Mouse (Mus musculus): Measurements from ENCODE around the gene 6330409D20Rik. TPM values are rescaled to one million over a fixed set of nuclear protein-coding genes. Genes with fewer than 3 reads are reported as not detected.

6330409D20Rik gene
- polyA plus RNA-seq, 1 experiment from 2014 or later: 3.2 TPM

- 52% methylated on average over 4 of the region's 4 CpGs for WGBS
- no peak for ATAC-seq (ENCODE audit: low read depth)
- no peaks in the 10 kb centered on the region for H3K9me3 ChIP-seq
- H3K27ac ChIP-seq (replicated peaks): no peak overlapping the region
- peaks cover 28% of the 10 kb centered on the region for H3K4me1 ChIP-seq (replicated peaks)
- H3K9ac ChIP-seq: 0 out of 2 replicates have a peak overlapping the region, but pooled peaks have one; percentile 41
- no peak overlapping the region for H3K4me2 ChIP-seq
- H3K36me3 ChIP-seq: no peaks in the 10 kb centered on the region
- H3K4me3 ChIP-seq: no peak overlapping the region
- H3K27me3 ChIP-seq: no peaks in the 10 kb centered on the region
These were observed 6.3 kb downstream of the 6330409D20Rik start for GRCm38 (mm10) chr2:32734480-32734879.

DNA sequence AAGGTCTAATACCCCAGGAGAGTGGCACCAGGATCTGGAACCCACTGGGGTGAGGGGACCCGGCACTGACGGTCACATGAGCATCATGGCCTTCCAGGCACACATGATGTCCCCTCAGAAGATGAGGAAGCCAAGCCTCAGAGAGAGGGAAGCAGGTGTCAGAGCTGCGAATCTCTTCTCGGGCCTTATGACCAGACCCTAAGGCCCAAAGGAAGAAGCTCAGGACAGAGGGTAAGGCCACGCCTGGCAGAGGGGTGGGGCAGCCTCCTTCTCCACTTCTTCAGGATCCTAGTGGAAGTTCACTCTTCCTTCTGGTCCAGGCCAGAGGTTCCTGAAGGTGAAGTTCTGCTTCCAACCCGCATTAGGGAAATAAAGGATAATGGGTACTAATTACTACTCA is 8.1 kb downstream of the 6330409D20Rik start:
- H3K9ac ChIP-seq: no peak overlapping the region
- no peak overlapping the region for H3K4me3 ChIP-seq
- no peak for ATAC-seq (ENCODE audit: low read depth)
- H3K4me2 ChIP-seq: no peak overlapping the region
- H3K4me1 ChIP-seq (replicated peaks): peaks cover 27% of the 10 kb centered on the region
- no peaks in the 10 kb centered on the region for H3K27me3 ChIP-seq
- WGBS: 78% methylated on average over 6 of the region's 6 CpGs
- no peaks in the 10 kb centered on the region for H3K36me3 ChIP-seq
- no peak overlapping the region for H3K27ac ChIP-seq (replicated peaks)
- H3K9me3 ChIP-seq: no peaks in the 10 kb centered on the region

DNA sequence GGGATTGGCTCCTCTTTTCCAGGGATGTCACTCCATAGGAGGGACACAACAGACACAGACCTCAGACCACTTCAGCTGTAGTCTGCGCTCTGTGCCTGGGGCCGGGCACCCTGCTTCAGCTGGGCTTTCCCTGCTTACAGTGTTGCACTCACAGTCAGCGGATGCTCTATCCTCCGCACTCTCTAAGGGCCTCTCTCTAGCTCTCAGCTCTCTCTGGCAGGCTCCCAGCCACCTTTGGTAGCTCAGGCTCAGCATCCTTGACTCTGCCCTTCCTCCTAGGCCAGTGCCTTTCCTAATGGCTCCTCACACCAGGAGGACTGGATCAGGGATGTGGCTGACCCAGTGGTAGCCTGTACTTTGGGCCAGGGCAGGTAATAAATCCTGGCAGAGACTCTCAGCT is 8.9 kb downstream of the 6330409D20Rik start:
- no peak overlapping the region for H3K9ac ChIP-seq
- no peak overlapping the region for H3K4me2 ChIP-seq
- H3K4me3 ChIP-seq: no peak overlapping the region
- H3K4me1 ChIP-seq (replicated peaks): peaks cover 25% of the 10 kb centered on the region
- ATAC-seq (ENCODE audit: low read depth): no peak
- no peaks in the 10 kb centered on the region for H3K36me3 ChIP-seq
- no peaks in the 10 kb centered on the region for H3K9me3 ChIP-seq
- WGBS: 73% methylated on average over 4 of the region's 4 CpGs
- H3K27me3 ChIP-seq: no peaks in the 10 kb centered on the region
- peak overlapping the region; percentile 49; the same call in 1 of the 2 replicates for H3K27ac ChIP-seq (replicated peaks)

- Histone ChIP-seq H3K4me1 (replicated peaks) (peaks cover 25% of the 10 kb centered on the region), H3K4me2 (peak overlapping the region; percentile 54; the same call in 1 of the 2 replicates), H3K36me3 (no peaks in the 10 kb centered on the region), H3K27ac (replicated peaks) (0 out of 2 replicates have a peak overlapping the region, but pooled peaks have one; percentile 28), H3K27me3 (no peaks in the 10 kb centered on the region), H3K9me3 (no peaks in the 10 kb centered on the region), H3K4me3 (no peak overlapping the region), H3K9ac (peak overlapping the region; percentile 17; the same call in 1 of the 2 replicates)
- 45% methylated on average over 11 of the region's 11 CpGs for WGBS
- ATAC-seq (ENCODE audit: low read depth): no peak
These were observed 10.0 kb downstream of the 6330409D20Rik start for GRCm38 (mm10) chr2:32730854-32731253.

DNA sequence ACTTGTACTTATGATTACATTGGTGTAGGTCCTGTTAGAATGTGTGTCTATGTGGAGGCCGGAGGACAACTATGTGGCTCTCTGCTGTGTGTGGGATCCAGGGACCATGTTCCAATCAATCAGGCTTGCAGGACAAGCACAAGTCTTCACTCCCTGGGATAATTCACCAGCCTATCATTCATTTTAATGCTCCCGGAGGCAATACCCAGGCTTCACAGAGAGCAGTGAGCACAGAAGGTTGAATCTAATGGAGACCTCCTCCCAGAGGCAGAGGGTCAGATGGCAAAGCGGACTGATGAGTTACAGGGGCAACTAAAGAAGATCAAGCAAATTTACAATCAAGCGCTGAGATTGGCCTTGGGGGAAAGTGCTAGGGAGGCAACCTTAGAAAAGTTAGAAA is 11.3 kb downstream of the 6330409D20Rik start:
- H3K4me3 ChIP-seq: no peak overlapping the region
- no peaks in the 10 kb centered on the region for H3K36me3 ChIP-seq
- 0 out of 2 replicates have a peak overlapping the region, but pooled peaks have one; percentile 28 for H3K27ac ChIP-seq (replicated peaks)
- H3K9me3 ChIP-seq: no peaks in the 10 kb centered on the region
- H3K4me1 ChIP-seq (replicated peaks): peaks cover 25% of the 10 kb centered on the region
- ATAC-seq (ENCODE audit: low read depth): no peak
- WGBS: 52% methylated on average over 4 of the region's 4 CpGs
- H3K9ac ChIP-seq: 0 out of 2 replicates have a peak overlapping the region, but pooled peaks have one; percentile 17
- peak overlapping the region; percentile 54 for H3K4me2 ChIP-seq
- no peaks in the 10 kb centered on the region for H3K27me3 ChIP-seq

- peak overlapping the region; percentile 54 for H3K4me2 ChIP-seq
- no peak overlapping the region; the same call in 1 of the 2 replicates for H3K9ac ChIP-seq
- peak overlapping the region; percentile 34; the same call in 1 of the 2 replicates for H3K27ac ChIP-seq (replicated peaks)
- H3K27me3 ChIP-seq: no peaks in the 10 kb centered on the region
- ATAC-seq (ENCODE audit: low read depth): 0 out of 2 replicates have a peak, but pooled peaks have one; percentile 4
- H3K9me3 ChIP-seq: no peaks in the 10 kb centered on the region
- 52% methylated on average over 7 of the region's 7 CpGs for WGBS
- peaks cover 25% of the 10 kb centered on the region for H3K4me1 ChIP-seq (replicated peaks)
- no peaks in the 10 kb centered on the region for H3K36me3 ChIP-seq
- H3K4me3 ChIP-seq: peak overlapping the region; percentile 37
These were observed 12.4 kb downstream of the 6330409D20Rik start for GRCm38 (mm10) chr2:32728463-32728862.

DNA sequence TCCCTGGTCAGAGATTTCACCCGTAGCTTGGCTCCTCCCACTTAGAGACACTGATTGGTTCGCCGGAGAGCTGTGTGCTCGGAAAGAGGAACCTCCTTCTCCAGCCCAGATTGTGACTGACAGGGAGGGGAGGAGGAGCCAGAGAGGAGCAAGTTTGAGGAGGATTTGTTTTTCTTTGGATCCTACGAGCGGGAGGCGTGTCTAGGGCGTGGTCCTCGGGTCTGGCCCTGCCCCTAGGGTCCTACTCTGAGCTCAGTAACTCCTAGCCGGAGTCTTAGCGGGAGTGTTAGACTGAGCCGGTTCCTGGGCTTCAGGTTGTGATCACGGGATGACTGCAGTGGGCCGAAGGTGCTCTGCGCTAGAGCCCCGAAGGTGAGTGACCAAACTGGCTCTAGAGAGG is 13.4 kb downstream of the 6330409D20Rik start:
- Histone ChIP-seq H3K9me3 (no peaks in the 10 kb centered on the region), H3K36me3 (no peaks in the 10 kb centered on the region), H3K4me2 (peak overlapping the region; percentile 54), H3K4me1 (replicated peaks) (peaks cover 25% of the 10 kb centered on the region), H3K27me3 (no peaks in the 10 kb centered on the region), H3K4me3 (peak overlapping the region; percentile 37), H3K9ac (peak overlapping the region; percentile 57; the same call in 1 of the 2 replicates), H3K27ac (replicated peaks) (no peak overlapping the region)
- under 1% methylated on average over 16 of the region's 16 CpGs for WGBS
- ATAC-seq (ENCODE audit: low read depth): peak; percentile 94

- Histone ChIP-seq H3K4me2 (no peak overlapping the region), H3K4me1 (replicated peaks) (peaks cover 25% of the 10 kb centered on the region), H3K27me3 (no peaks in the 10 kb centered on the region), H3K9me3 (no peaks in the 10 kb centered on the region), H3K27ac (replicated peaks) (no peak overlapping the region), H3K4me3 (no peak overlapping the region), H3K36me3 (no peaks in the 10 kb centered on the region), H3K9ac (no peak overlapping the region)
- 85% methylated on average over 16 of the region's 16 CpGs for WGBS
- no peak for ATAC-seq (ENCODE audit: low read depth)
These were observed 15.7 kb downstream of the 6330409D20Rik start for GRCm38 (mm10) chr2:32724832-32725790.

DNA sequence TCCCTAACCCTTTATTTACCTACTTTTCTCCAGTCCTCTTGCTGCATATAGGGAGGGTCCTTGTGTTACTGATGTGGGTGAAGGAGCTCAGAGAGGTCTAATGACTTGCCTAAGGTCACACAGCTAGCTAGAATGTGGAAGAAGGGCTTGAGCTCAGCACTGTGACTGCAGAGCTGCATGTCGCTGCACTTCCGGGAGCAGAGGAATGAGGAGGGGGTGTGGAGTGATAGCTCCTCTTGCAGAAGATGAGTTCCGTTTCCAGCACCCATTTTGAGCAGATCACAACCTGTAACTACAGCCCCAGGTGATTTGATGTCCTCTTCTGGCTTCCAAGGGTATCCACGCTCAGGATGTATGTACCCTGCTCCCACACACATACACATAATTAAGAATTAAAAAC is 16.7 kb downstream of the 6330409D20Rik start:
- Histone ChIP-seq H3K9me3 (no peaks in the 10 kb centered on the region), H3K4me2 (no peak overlapping the region), H3K4me1 (replicated peaks) (peaks cover 16% of the 10 kb centered on the region), H3K9ac (no peak overlapping the region), H3K36me3 (no peaks in the 10 kb centered on the region), H3K27me3 (no peaks in the 10 kb centered on the region), H3K27ac (replicated peaks) (no peak overlapping the region), H3K4me3 (no peak overlapping the region)
- WGBS: 73% methylated on average over 4 of the region's 4 CpGs
- no peak for ATAC-seq (ENCODE audit: low read depth)

DNA sequence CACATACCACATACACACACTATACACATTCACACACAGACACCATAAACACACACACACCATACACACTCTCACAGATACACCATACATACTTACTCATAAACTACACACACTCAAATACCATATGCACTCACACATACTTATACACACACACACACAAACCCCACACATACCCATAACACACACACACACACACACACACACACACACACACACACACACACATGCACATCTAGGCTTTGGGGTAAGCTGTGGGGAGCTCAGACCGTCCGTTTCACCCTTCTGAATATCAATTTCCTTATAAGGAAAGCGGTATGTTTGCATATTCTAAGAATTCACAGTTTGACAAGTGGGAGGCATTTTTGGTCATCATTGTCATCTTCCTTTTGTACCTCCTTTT is 18.2 kb downstream of the 6330409D20Rik start:
- Histone ChIP-seq H3K4me1 (replicated peaks) (peaks cover 22% of the 10 kb centered on the region), H3K27me3 (no peaks in the 10 kb centered on the region), H3K4me3 (no peak overlapping the region), H3K9me3 (no peaks in the 10 kb centered on the region), H3K27ac (replicated peaks) (no peak overlapping the region), H3K36me3 (no peaks in the 10 kb centered on the region), H3K4me2 (no peak overlapping the region), H3K9ac (peak overlapping the region; percentile 38; the same call in 1 of the 2 replicates)
- 77% methylated on average over 3 of the region's 3 CpGs for WGBS
- no peak for ATAC-seq (ENCODE audit: low read depth)

DNA sequence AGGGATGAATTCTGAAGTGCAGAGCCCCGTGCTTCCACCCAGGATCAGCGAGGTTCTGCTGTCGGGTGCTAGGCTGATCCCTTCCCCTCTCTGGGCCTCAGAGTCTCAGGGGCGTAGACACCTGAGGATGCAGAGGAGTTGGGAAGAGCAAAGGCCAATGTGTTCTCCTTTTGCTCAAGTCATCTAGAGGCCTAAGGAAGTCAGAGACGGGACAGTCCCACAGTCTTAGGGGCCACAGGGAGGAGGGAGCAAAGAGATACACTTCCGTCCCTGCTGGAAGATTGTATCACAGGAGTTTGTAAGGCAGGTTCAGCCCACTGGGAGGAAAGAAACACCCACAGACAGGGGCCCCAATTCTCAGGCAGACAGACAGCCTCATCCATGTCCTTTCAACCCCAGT is 18.8 kb downstream of the 6330409D20Rik start:
- Histone ChIP-seq H3K27me3 (no peaks in the 10 kb centered on the region), H3K27ac (replicated peaks) (no peak overlapping the region), H3K4me1 (replicated peaks) (peaks cover 22% of the 10 kb centered on the region), H3K4me2 (peak overlapping the region; percentile 14; the same call in 1 of the 2 replicates), H3K36me3 (no peaks in the 10 kb centered on the region), H3K9me3 (no peaks in the 10 kb centered on the region), H3K4me3 (no peak overlapping the region), H3K9ac (peak overlapping the region; percentile 39; the same call in 1 of the 2 replicates)
- no peak for ATAC-seq (ENCODE audit: low read depth)
- 45% methylated on average over 6 of the region's 6 CpGs for WGBS

DNA sequence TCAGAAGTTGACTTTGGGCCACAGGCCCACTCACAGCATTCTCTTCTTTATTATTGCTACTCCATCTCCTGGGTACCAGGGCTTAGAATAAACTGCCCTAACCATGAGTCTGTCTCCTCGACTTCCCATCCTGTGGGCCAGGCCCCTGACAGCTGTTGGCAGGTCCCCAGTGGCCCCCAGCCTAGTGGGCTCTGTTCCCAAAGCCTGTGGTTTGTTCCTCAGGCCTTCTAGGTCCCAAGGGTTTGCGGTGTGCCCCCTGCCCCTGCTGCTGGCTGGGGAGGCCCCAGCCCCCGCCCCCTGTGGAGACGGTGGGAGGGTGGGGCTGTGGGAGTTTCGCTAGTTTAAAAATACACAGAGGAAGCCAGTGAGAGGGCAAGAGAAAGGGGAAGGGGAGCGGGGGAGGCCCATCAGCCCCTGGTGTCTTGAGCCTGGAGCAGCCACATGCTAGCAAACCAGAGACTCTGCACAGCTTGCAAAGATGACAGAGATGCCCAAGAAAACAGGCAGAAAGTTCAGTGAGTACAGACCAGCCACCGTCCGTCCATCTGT is 20.1 kb downstream of the 6330409D20Rik start, which contains the start of gene Sh2d3c:
TSS of gene Sh2d3c (plus strand) at position 375 of the 549 bp plus-strand sequence.
- no peaks in the 10 kb centered on the region for H3K9me3 ChIP-seq

More for the DNA sequence above, 20.1 kb downstream of the 6330409D20Rik start, which contains the start of gene Sh2d3c:
- 49% methylated on average over 8 of the region's 8 CpGs for WGBS
- Histone ChIP-seq H3K9ac (peak within 1 kb of the TSS; percentile 39; the same call in 1 of the 2 replicates), H3K36me3 (no peaks in the 10 kb centered on the region), H3K4me2 (peak within 1 kb of the TSS; percentile 14), H3K27me3 (no peaks in the 10 kb centered on the region), H3K27ac (replicated peaks) (no peak within 1 kb of the TSS; the same call in 1 of the 2 replicates), H3K4me1 (replicated peaks) (peaks cover 22% of the 10 kb centered on the region), H3K4me3 (no peak within 1 kb of the TSS)
- ATAC-seq (ENCODE audit: low read depth): no peak
